Mouse (Mus musculus) midbrain, embryonic 14.5 days (tissue): ENCODE measurements around the gene Kif16b. TPM values are rescaled to one million over a fixed set of nuclear protein-coding genes. Genes with fewer than 3 reads are reported as not detected.

Source experiments
- polyA plus RNA-seq: library from polyadenylated mRNA; unstranded; fragments of >200 nt; fragmentation: Nextera tagmentation; extraction: Ambion mirVana; gene quantifications from 2 replicates; pipeline ENCODE4 v1.2.1, GENCODE M21; 2014

Kif16b gene
- polyA plus RNA-seq, 1 experiment from 2014 or later = 4.1 TPM

Other genes starting within 250 kb of the Kif16b start
- gene Snrpb2, start 161.5 kb upstream of the Kif16b start, polyA plus RNA-seq = 56.8 and 71.0 TPM in 2 replicates
- gene Otor, start 176.9 kb upstream of the Kif16b start, polyA plus RNA-seq = 1.8 and 4.8 TPM in 2 replicates